In genomic region chr2:33604846-33605486, GRCm38 (mm10) we compare ENCODE assay signal across 17 mouse cellular contexts. TPM values are rescaled to one million over a fixed set of nuclear protein-coding genes. Genes with fewer than 3 reads are reported as not detected.
DNase-seq lines count a peak whose midpoint lies in the region; ATAC-seq and TF ChIP-seq lines count a peak whose summit lies in the region.
"Had no signal": no experiment of that assay in that cellular context is flagged by ENCODE, and none has a peak within 500 bp of the region (broad histone marks: within the 10 kb centered on the region; RNA-seq: fewer than 3 reads in every experiment).

No protein-coding gene starts in this region.

- peak; percentile 81 for DNase-seq in kidney, postnatal 0 days (ENCODE audit: low spot score)
- DNase-seq in kidney, adult 2 months: no peak
- no peak for DNase-seq in spleen, postnatal 36 days (ENCODE audit: low spot score in 2 of 2)
- DNase-seq: cerebellum, postnatal 14 days; gastrocnemius, adult 2 months; heart, adult 2 months; heart, postnatal 10 days; right cerebral cortex, adult 18-20 months; thymus, postnatal 14 days had no signal

- H3K27me3 ChIP-seq in kidney, postnatal 0 days (ENCODE audit: insufficient read depth, low read length): peaks cover 13% of the 10 kb centered on the region; the same call in 1 of the 2 replicates
- peaks cover 1% of the 10 kb centered on the region; the same call in 1 of the 2 replicates for H3K27me3 ChIP-seq in kidney, adult 2 months (replicated peaks; ENCODE audit: control insufficient read depth, insufficient read depth, low read length)
- peaks cover 80% of the 10 kb centered on the region for H3K27me3 ChIP-seq in hindbrain, embryonic 13.5 days
- H3K27me3 ChIP-seq in intestine, embryonic 16.5 days (replicated peaks; ENCODE audit: control insufficient read depth, insufficient read depth, low read length): peaks cover 24% of the 10 kb centered on the region
- H3K27me3 ChIP-seq in neural tube, embryonic 13.5 days: peaks cover 68% of the 10 kb centered on the region
- H3K27me3 ChIP-seq: Patski had no signal

- TF ChIP-seq CTCF in kidney, postnatal 0 days (IDR thresholded peaks at IDR 0.05; ENCODE audit: low read depth): no peak
- TF ChIP-seq CTCF in kidney, adult 2 months (conservative IDR thresholded peaks at IDR 0.05; ENCODE audit: insufficient read depth, insufficient read length, low read depth, low read length): no peak

- no peaks in the 10 kb centered on the region for H3K9me3 ChIP-seq in kidney, postnatal 0 days (replicated peaks; ENCODE audit: low read length)
- H3K9me3 ChIP-seq in hindbrain, embryonic 13.5 days: no peaks in the 10 kb centered on the region
- H3K9me3 ChIP-seq in intestine, embryonic 16.5 days (ENCODE audit: control insufficient read depth, low read length): no peaks in the 10 kb centered on the region
- H3K9me3 ChIP-seq in neural tube, embryonic 13.5 days: no peaks in the 10 kb centered on the region
- H3K9me3 ChIP-seq: embryonic facial prominence, embryonic 13.5 days; liver, embryonic 15.5 days had no signal

- 10% methylated on average over 7 of the region's 7 CpGs for WGBS in kidney, postnatal 0 days
- WGBS in kidney, adult 2 months: 25% methylated on average over 7 of the region's 7 CpGs
- 10% methylated on average over 7 of the region's 7 CpGs for WGBS in hindbrain, embryonic 13.5 days
- WGBS in intestine, embryonic 16.5 days: 28% methylated on average over 6 of the region's 7 CpGs
- WGBS in neural tube, embryonic 13.5 days: 4% methylated on average over 7 of the region's 7 CpGs

- H3K4me3 ChIP-seq in kidney, postnatal 0 days (replicated peaks; ENCODE audit: low read depth, low read length): no peak overlapping the region
- no peak overlapping the region for H3K4me3 ChIP-seq in kidney, adult 2 months (ENCODE audit: insufficient read depth, low read depth, low read length)
- H3K4me3 ChIP-seq in hindbrain, embryonic 13.5 days: no peak overlapping the region
- no peak overlapping the region for H3K4me3 ChIP-seq in intestine, embryonic 16.5 days (ENCODE audit: low read length)
- H3K4me3 ChIP-seq in neural tube, embryonic 13.5 days: no peak overlapping the region
- H3K4me3 ChIP-seq: embryonic facial prominence, embryonic 13.5 days; gastrocnemius, adult 2 months; heart, adult 2 months; liver, embryonic 15.5 days had no signal

- peak; percentile 65 for ATAC-seq in kidney, postnatal 0 days (replicated peaks; ENCODE audit: low FRiP score, low read depth)
- ATAC-seq in hindbrain, embryonic 13.5 days (ENCODE audit: low FRiP score): peak; percentile 33; the same call in 1 of the 2 replicates
- ATAC-seq in intestine, embryonic 16.5 days: peak; percentile 57
- ATAC-seq in neural tube, embryonic 13.5 days (ENCODE audit: low read depth): peak; percentile 62
- ATAC-seq in megakaryocyte-erythroid progenitor cell, adult 5-6 weeks (replicated peaks; ENCODE audit: low FRiP score, low TSS enrichment, poor library complexity, severe bottlenecking): no peak
- ATAC-seq: Patski had no signal

- peaks cover 13% of the 10 kb centered on the region; the same call in 1 of the 2 replicates for H3K4me1 ChIP-seq in kidney, postnatal 0 days (replicated peaks; ENCODE audit: insufficient read depth, low read length)
- H3K4me1 ChIP-seq in kidney, adult 2 months (ENCODE audit: control insufficient read depth, insufficient read depth, low read length): no peaks in the 10 kb centered on the region
- H3K4me1 ChIP-seq in hindbrain, embryonic 13.5 days (replicated peaks): peaks cover 59% of the 10 kb centered on the region
- 0 out of 2 replicates have a peak, but pooled peaks cover 9% of the 10 kb centered on the region for H3K4me1 ChIP-seq in intestine, embryonic 16.5 days (ENCODE audit: control insufficient read depth, insufficient read depth, low read length)
- H3K4me1 ChIP-seq in neural tube, embryonic 13.5 days (replicated peaks): peaks cover 85% of the 10 kb centered on the region
- H3K4me1 ChIP-seq: liver, embryonic 15.5 days had no signal

- H3K27ac ChIP-seq in kidney, postnatal 0 days: no peak overlapping the region
- H3K27ac ChIP-seq in kidney, adult 2 months (ENCODE audit: insufficient read depth, low read depth, low read length): no peak overlapping the region
- peak overlapping the region; percentile 82 for H3K27ac ChIP-seq in hindbrain, embryonic 13.5 days
- no peak overlapping the region for H3K27ac ChIP-seq in intestine, embryonic 16.5 days (ENCODE audit: low read length)
- peak overlapping the region; percentile 84 for H3K27ac ChIP-seq in neural tube, embryonic 13.5 days (replicated peaks)
- H3K27ac ChIP-seq: embryonic facial prominence, embryonic 13.5 days; gastrocnemius, adult 2 months; heart, adult 2 months; liver, embryonic 15.5 days had no signal

- TF ChIP-seq POLR2A in kidney, adult 2 months (IDR thresholded peaks at IDR 0.05; ENCODE audit: low read depth, low read length): no peak

- H3K36me3 ChIP-seq in kidney, postnatal 0 days (ENCODE audit: insufficient read depth, low read length): no peaks in the 10 kb centered on the region
- no peaks in the 10 kb centered on the region for H3K36me3 ChIP-seq in kidney, adult 2 months (ENCODE audit: control insufficient read depth, insufficient read depth, low read length)
- no peaks in the 10 kb centered on the region for H3K36me3 ChIP-seq in hindbrain, embryonic 13.5 days
- no peaks in the 10 kb centered on the region for H3K36me3 ChIP-seq in intestine, embryonic 16.5 days (ENCODE audit: control insufficient read depth, insufficient read depth, low read length)
- no peaks in the 10 kb centered on the region for H3K36me3 ChIP-seq in neural tube, embryonic 13.5 days
- H3K36me3 ChIP-seq: embryonic facial prominence, embryonic 13.5 days; liver, embryonic 15.5 days had no signal

- no peak overlapping the region for H3K9ac ChIP-seq in kidney, postnatal 0 days (ENCODE audit: low read depth, low read length)
- H3K9ac ChIP-seq in hindbrain, embryonic 13.5 days: peak overlapping the region; percentile 49; the same call in 1 of the 2 replicates
- no peak overlapping the region for H3K9ac ChIP-seq in intestine, embryonic 16.5 days (ENCODE audit: low read depth, low read length)
- 0 out of 2 replicates have a peak overlapping the region, but pooled peaks have one; percentile 31 for H3K9ac ChIP-seq in neural tube, embryonic 13.5 days
- H3K9ac ChIP-seq: liver, embryonic 15.5 days had no signal

- H3K4me2 ChIP-seq in kidney, postnatal 0 days (ENCODE audit: low read length): no peak overlapping the region
- H3K4me2 ChIP-seq in hindbrain, embryonic 13.5 days: no peak overlapping the region
- H3K4me2 ChIP-seq in intestine, embryonic 16.5 days (ENCODE audit: low read depth, low read length): no peak overlapping the region
- H3K4me2 ChIP-seq in neural tube, embryonic 13.5 days: peak overlapping the region; percentile 20; the same call in 1 of the 2 replicates
- H3K4me2 ChIP-seq: embryonic facial prominence, embryonic 13.5 days; liver, embryonic 15.5 days had no signal

RNA-seq across cellular contexts. Expression of gene Lmx1b, which starts 35.3 kb away (rescaled TPM):
- 0.82 and 0.88 TPM in 2 replicates for polyA plus RNA-seq in kidney, postnatal 0 days (2015; fragmentation: Nextera tagmentation; extraction: Ambion mirVana)
- polyA plus RNA-seq in kidney, adult 2 months (2012; rRNA removed): 2.9 and 3.7 TPM in 2 replicates
- polyA plus RNA-seq in hindbrain, embryonic 13.5 days (2015; fragmentation: Nextera tagmentation; extraction: Ambion mirVana): 6.3 and 6.7 TPM in 2 replicates
- 0.04 TPM in 1 of 2 replicates, not detected in the other for polyA plus RNA-seq in intestine, embryonic 16.5 days (2015; fragmentation: Nextera tagmentation; extraction: Ambion mirVana)
- polyA plus RNA-seq in neural tube, embryonic 13.5 days (2015; fragmentation: Nextera tagmentation; extraction: Ambion mirVana): 9.1 and 11.1 TPM in 2 replicates
- total RNA-seq in megakaryocyte-erythroid progenitor cell, adult 5-6 weeks (2014; fragmentation: Nextera tagmentation): not detected in 2 replicates
- not detected in 2 replicates for total RNA-seq in megakaryocyte-erythroid progenitor cell, adult 5-6 weeks (2017)
- total RNA-seq: heart, postnatal 10 days had no signal
- polyA plus RNA-seq: liver, embryonic 15.5 days; spleen, adult 2 months had no signal

Comparison
In these comparisons a context has a peak if more than half of its experiments do, and no peak if none do; other contexts are left out.
1. H3K27ac ChIP-seq: peak in hindbrain, embryonic 13.5 days (single experiment) and neural tube, embryonic 13.5 days (single experiment); none in kidney, postnatal 0 days (single experiment), kidney, adult 2 months (single experiment) and intestine, embryonic 16.5 days (single experiment).
2. H3K9ac ChIP-seq: peak in hindbrain, embryonic 13.5 days (single experiment) and neural tube, embryonic 13.5 days (single experiment); none in kidney, postnatal 0 days (single experiment) and intestine, embryonic 16.5 days (single experiment).